Mouse (Mus musculus) stomach, postnatal 0 days (tissue): ENCODE results near the gene Dazap1.

ENCODE experiments used
- CTCF ChIP-seq: IDR thresholded peaks from 2 replicates; pipeline ENCODE4 v1.5.1; 2016; ENCODE audit warnings: antibody characterized with exemption, low read depth, mild to moderate bottlenecking, moderate library complexity
- EP300 ChIP-seq: optimal IDR thresholded peaks from 2 replicates; pipeline ENCODE3; 2016; ENCODE audit warnings: antibody characterized with exemption

DNA sequence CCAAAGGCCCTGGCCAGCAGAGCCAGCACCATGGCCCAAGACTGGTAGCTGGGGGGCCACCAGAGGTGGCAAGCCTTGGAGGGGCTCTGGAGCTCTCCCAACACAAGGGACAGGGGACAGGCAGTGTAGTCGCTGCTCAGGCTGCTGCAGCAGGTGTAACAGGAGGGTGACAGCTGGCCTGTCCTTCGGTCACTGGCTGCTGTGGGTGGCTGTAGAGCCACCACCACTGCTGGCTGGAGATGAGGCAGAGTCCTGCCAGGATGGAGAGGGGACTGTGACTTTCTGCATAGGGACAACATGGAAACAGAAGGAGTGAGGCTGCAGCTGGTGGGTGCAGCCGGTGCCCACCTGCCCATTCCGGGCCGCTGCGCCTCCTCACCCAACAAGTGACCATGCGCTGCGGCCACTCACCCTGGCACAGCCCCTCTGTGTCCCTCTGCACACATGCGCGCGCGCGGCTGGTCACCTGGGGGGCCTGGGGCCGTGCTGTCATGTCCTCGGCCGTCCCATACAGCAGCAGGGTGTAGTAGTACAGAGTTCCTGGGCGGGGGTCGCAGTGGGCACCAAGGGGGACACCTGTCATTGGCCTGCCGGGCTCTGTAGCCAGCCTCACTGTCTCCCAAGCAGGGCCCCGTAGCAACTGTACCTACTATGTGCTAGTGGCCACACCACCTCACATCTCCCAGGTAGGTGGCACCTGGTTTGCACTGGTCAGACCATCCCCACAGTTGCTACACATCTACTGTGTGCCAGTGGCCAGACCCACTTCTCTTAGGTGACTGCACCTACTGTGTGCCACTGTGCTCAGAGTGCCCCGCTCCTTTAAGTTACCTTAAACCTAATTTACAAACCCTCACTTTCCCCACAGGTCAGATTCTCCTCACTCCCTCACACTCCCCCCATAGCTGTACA lies 60.6 kb downstream of the Dazap1 start:
- no peak for TF ChIP-seq CTCF
- no peak for TF ChIP-seq EP300
